Mouse (Mus musculus) MEL (cell line): ENCODE data around the gene Ptpn1. TPM values are rescaled to one million over a fixed set of nuclear protein-coding genes. Genes with fewer than 3 reads are reported as not detected.
A peak's percentile ranks its signal among the peaks of the same experiment; 100 is the strongest.

ENCODE experiments used
- DNase-seq: peaks from one replicate; pipeline ENCODE4 v3.0.0; 2011; ENCODE audit warnings: low read depth, low spot score
- H3K27ac ChIP-seq: 2 replicates; pipeline ENCODE4 v1.5.1; 2012; ENCODE audit warnings: low read depth, mild to moderate bottlenecking, control low read depth, low read length, moderate library complexity; ENCODE audit not compliant: control insufficient read depth
- H3K27me3 ChIP-seq, 2 experiments: fragments of 150-350 bp in 1 of 2; sonication (generic) in 1 of 2; 2 replicates each; pipeline ENCODE4 v1.6.1; 2012; ENCODE audit warnings: low read length in 2 of 2, mild to moderate bottlenecking in 2 of 2, improper control_type of control experiment in 1 of 2, moderate library complexity in 1 of 2; ENCODE audit not compliant: insufficient read depth in 2 of 2, control insufficient read depth in 1 of 2
- H3K36me3 ChIP-seq, 2 experiments: 2 replicates each; pipeline ENCODE4 v1.6.1; 2012 to 2014; ENCODE audit warnings: low read length in 2 of 2, improper control_type of control experiment in 1 of 2, inconsistent platforms in 1 of 2, mild to moderate bottlenecking in 1 of 2; ENCODE audit not compliant: insufficient read depth in 2 of 2, control insufficient read depth in 1 of 2
- H3K4me1 ChIP-seq, 2 experiments: fragments of 150-350 bp in 1 of 2; sonication (generic) in 1 of 2; 2 replicates each; pipeline ENCODE4 v1.6.1; 2012; ENCODE audit warnings: low read length in 2 of 2, improper control_type of control experiment in 1 of 2, mild to moderate bottlenecking in 1 of 2; ENCODE audit not compliant: insufficient read depth in 2 of 2, control insufficient read depth in 1 of 2
- H3K4me3 ChIP-seq, 2 experiments: fragments of 150-350 bp in 1 of 2; sonication (generic) in 1 of 2; 2 replicates each; pipeline ENCODE4 v1.5.1; 2012; ENCODE audit warnings: low read depth in 2 of 2, low read length in 2 of 2, mild to moderate bottlenecking in 2 of 2, moderate library complexity in 2 of 2, control low read depth in 1 of 2, improper control_type of control experiment in 1 of 2; ENCODE audit not compliant: control insufficient read depth in 1 of 2, insufficient read depth in 1 of 2
- H3K79me2 ChIP-seq: 2 replicates; pipeline ENCODE4 v1.6.1; 2012; ENCODE audit warnings: mild to moderate bottlenecking, low read length, moderate library complexity; ENCODE audit not compliant: control insufficient read depth, poor library complexity, insufficient read depth
- H3K9ac ChIP-seq: 2 replicates; pipeline ENCODE4 v1.6.1; 2012; ENCODE audit warnings: low read depth, mild to moderate bottlenecking, control low read depth, low read length, moderate library complexity; ENCODE audit not compliant: control insufficient read depth, poor library complexity, severe bottlenecking
- H3K9me3 ChIP-seq: fragments of 150-350 bp; sonication (generic); replicated peaks from 2 replicates; pipeline ENCODE4 v1.6.1; 2012; ENCODE audit warnings: mild to moderate bottlenecking, low read length, improper control_type of control experiment, moderate library complexity; ENCODE audit not compliant: insufficient read depth
- BHLHE40 ChIP-seq: IDR thresholded peaks from 2 replicates; pipeline ENCODE4 v1.6.1; 2012; ENCODE audit warnings: low read depth, mild to moderate bottlenecking, inconsistent platforms, low read length, improper control_type of control experiment, borderline replicate concordance
- CHD1 ChIP-seq: IDR thresholded peaks from 2 replicates; pipeline ENCODE4 v1.6.1; 2012; ENCODE audit warnings: low read depth, mild to moderate bottlenecking, inconsistent platforms, low read length, improper control_type of control experiment
- CHD2 ChIP-seq: IDR thresholded peaks from 2 replicates; pipeline ENCODE4 v1.6.1; 2011; ENCODE audit warnings: low read length, improper control_type of control experiment
- CTCF ChIP-seq, 3 experiments: IDR thresholded peaks in 2 of 3; conservative IDR thresholded peaks in 1 of 3; 2 replicates each; pipeline ENCODE4 v1.5.1; 2011 to 2012; ENCODE audit warnings: low read length in 3 of 3, low read depth in 2 of 3, mild to moderate bottlenecking in 2 of 3, improper control_type of control experiment in 1 of 3, inconsistent platforms in 1 of 3, mixed read lengths in 1 of 3, moderate library complexity in 1 of 3; ENCODE audit not compliant: control insufficient read depth in 1 of 3, insufficient read depth in 1 of 3, poor library complexity in 1 of 3, severe bottlenecking in 1 of 3
- ELF1 ChIP-seq: IDR thresholded peaks from 2 replicates; pipeline ENCODE4 v1.6.1; 2014; ENCODE audit warnings: low read depth, mild to moderate bottlenecking, inconsistent platforms, low read length, improper control_type of control experiment, moderate library complexity
- EP300 ChIP-seq, 2 experiments: IDR thresholded peaks; 2 replicates each; pipeline ENCODE4 v1.6.1; 2011; ENCODE audit warnings: improper control_type of control experiment in 2 of 2, low read length in 2 of 2, low read depth in 1 of 2, mild to moderate bottlenecking in 1 of 2
- ETS1 ChIP-seq: IDR thresholded peaks from 2 replicates; pipeline ENCODE4 v1.6.1; 2012; ENCODE audit warnings: low read depth, mild to moderate bottlenecking, inconsistent platforms, low read length, improper control_type of control experiment, moderate library complexity
- GABPA ChIP-seq: IDR thresholded peaks from 2 replicates; pipeline ENCODE4 v1.6.1; 2012; ENCODE audit warnings: low read depth, mild to moderate bottlenecking, inconsistent platforms, low read length, improper control_type of control experiment, moderate library complexity
- GATA1 ChIP-seq: IDR thresholded peaks from 2 replicates; pipeline ENCODE4 v1.6.1; 2011; ENCODE audit warnings: low read depth, low read length, improper control_type of control experiment
- HCFC1 ChIP-seq: IDR thresholded peaks from 2 replicates; pipeline ENCODE4 v1.6.1; 2012; ENCODE audit warnings: low read depth, mild to moderate bottlenecking, inconsistent platforms, low read length, improper control_type of control experiment, moderate library complexity
- JUND ChIP-seq: IDR thresholded peaks from 2 replicates; pipeline ENCODE4 v1.6.1; 2011; ENCODE audit warnings: low read depth, mild to moderate bottlenecking, improper control_type of control experiment, low read length
- KAT2A ChIP-seq: conservative IDR thresholded peaks from 2 replicates; pipeline ENCODE4 v1.6.1; 2012; ENCODE audit warnings: low read depth, low read length, improper control_type of control experiment, inconsistent platforms
- MAX ChIP-seq: IDR thresholded peaks from 2 replicates; pipeline ENCODE4 v1.6.1; 2011; ENCODE audit warnings: low read length, improper control_type of control experiment
- MAZ ChIP-seq: IDR thresholded peaks from 2 replicates; pipeline ENCODE4 v1.6.1; 2012; ENCODE audit warnings: low read depth, mild to moderate bottlenecking, inconsistent platforms, low read length, improper control_type of control experiment
- MEF2A ChIP-seq: IDR thresholded peaks from 2 replicates; pipeline ENCODE4 v1.6.1; 2014; ENCODE audit warnings: low read depth, mild to moderate bottlenecking, inconsistent platforms, low read length, improper control_type of control experiment; ENCODE audit not compliant: poor library complexity, insufficient replicate concordance, severe bottlenecking; ENCODE audit errors: extremely low read depth
- MXI1 ChIP-seq: IDR thresholded peaks from 2 replicates; pipeline ENCODE4 v1.6.1; 2011; ENCODE audit warnings: mild to moderate bottlenecking, low read depth, low read length, improper control_type of control experiment
- MYB ChIP-seq: IDR thresholded peaks from 2 replicates; pipeline ENCODE4 v1.6.1; 2011; ENCODE audit warnings: mild to moderate bottlenecking, low read depth, low read length, improper control_type of control experiment
- MYC ChIP-seq: IDR thresholded peaks from 2 replicates; pipeline ENCODE4 v1.6.1; 2011; ENCODE audit warnings: low read depth, mild to moderate bottlenecking, low read length, improper control_type of control experiment, moderate library complexity
- NELFE ChIP-seq: IDR thresholded peaks from 2 replicates; pipeline ENCODE4 v1.6.1; 2011; ENCODE audit warnings: low read depth, low read length, improper control_type of control experiment
- NRF1 ChIP-seq: IDR thresholded peaks from 2 replicates; pipeline ENCODE4 v1.6.1; 2014; ENCODE audit warnings: low read depth, mild to moderate bottlenecking, inconsistent platforms, low read length, improper control_type of control experiment, moderate library complexity; ENCODE audit not compliant: poor library complexity, insufficient read depth, severe bottlenecking
- POLR2A ChIP-seq, 2 experiments: IDR thresholded peaks; 2 replicates each; pipeline ENCODE4 v1.6.1; 2011 to 2012; ENCODE audit warnings: low read length in 2 of 2, mild to moderate bottlenecking in 2 of 2, control low read depth in 1 of 2, improper control_type of control experiment in 1 of 2, low read depth in 1 of 2, moderate library complexity in 1 of 2; ENCODE audit not compliant: control insufficient read depth in 1 of 2, insufficient read depth in 1 of 2, poor library complexity in 1 of 2
- POLR2AphosphoS2 ChIP-seq: IDR thresholded peaks from 2 replicates; pipeline ENCODE4 v1.6.1; 2011; ENCODE audit warnings: low read length, improper control_type of control experiment
- POLR2AphosphoS5 ChIP-seq: IDR thresholded peaks from 2 replicates; pipeline ENCODE4 v1.6.1; 2012; ENCODE audit warnings: low read depth, borderline replicate concordance, mild to moderate bottlenecking, inconsistent platforms, low read length, moderate library complexity, mixed read lengths
- RAD21 ChIP-seq: IDR thresholded peaks from 2 replicates; pipeline ENCODE4 v1.6.1; 2011; ENCODE audit warnings: mild to moderate bottlenecking, low read depth, low read length, improper control_type of control experiment
- RCOR1 ChIP-seq: IDR thresholded peaks from 2 replicates; pipeline ENCODE4 v1.6.1; 2012; ENCODE audit warnings: low read depth, mild to moderate bottlenecking, inconsistent platforms, low read length, improper control_type of control experiment
- SIN3A ChIP-seq: IDR thresholded peaks from 2 replicates; pipeline ENCODE4 v1.6.1; 2012; ENCODE audit warnings: low read length, improper control_type of control experiment, inconsistent platforms
- SMC3 ChIP-seq: IDR thresholded peaks from 2 replicates; pipeline ENCODE4 v1.6.1; 2011; ENCODE audit warnings: low read depth, low read length, improper control_type of control experiment
- TAL1 ChIP-seq: IDR thresholded peaks from 2 replicates; pipeline ENCODE4 v1.6.1; 2012; ENCODE audit warnings: mild to moderate bottlenecking, inconsistent platforms, low read length, moderate library complexity, mixed read lengths
- TBP ChIP-seq: IDR thresholded peaks from 2 replicates; pipeline ENCODE4 v1.8.0; 2011; ENCODE audit warnings: low read depth, low read length, improper control_type of control experiment
- TCF12 ChIP-seq: IDR thresholded peaks from 2 replicates; pipeline ENCODE4 v1.6.1; 2014; ENCODE audit warnings: low read depth, mild to moderate bottlenecking, inconsistent platforms, low read length, improper control_type of control experiment, moderate library complexity
- UBTF ChIP-seq: IDR thresholded peaks from 2 replicates; pipeline ENCODE4 v1.6.1; 2012; ENCODE audit warnings: low read depth, mild to moderate bottlenecking, inconsistent platforms, low read length, improper control_type of control experiment, moderate library complexity, borderline replicate concordance; ENCODE audit not compliant: insufficient read depth
- USF1 ChIP-seq: IDR thresholded peaks from 2 replicates; pipeline ENCODE4 v1.6.1; 2014; ENCODE audit warnings: low read depth, mild to moderate bottlenecking, inconsistent platforms, low read length, improper control_type of control experiment, moderate library complexity
- USF2 ChIP-seq, 2 experiments: IDR thresholded peaks; 2 replicates each; pipeline ENCODE4 v1.6.1; 2011 to 2012; ENCODE audit warnings: improper control_type of control experiment in 2 of 2, low read length in 2 of 2, borderline replicate concordance in 1 of 2, inconsistent platforms in 1 of 2, low read depth in 1 of 2, mild to moderate bottlenecking in 1 of 2; ENCODE audit not compliant: insufficient read depth in 1 of 2
- ZC3H11A ChIP-seq: IDR thresholded peaks from 2 replicates; pipeline ENCODE4 v1.6.1; 2012; ENCODE audit warnings: low read depth, mild to moderate bottlenecking, inconsistent platforms, low read length, improper control_type of control experiment
- ZMIZ1 ChIP-seq: IDR thresholded peaks from 2 replicates; pipeline ENCODE4 v1.6.1; 2012; ENCODE audit warnings: low read depth, mild to moderate bottlenecking, inconsistent platforms, low read length, improper control_type of control experiment, moderate library complexity
- polyA plus RNA-seq, 2 experiments: library from polyadenylated mRNA; stranded (reverse) in 1 of 2; unstranded in 1 of 2; fragments of >175 nt in 1 of 2; fragments of >200 nt in 1 of 2; gene quantifications; 2 replicates each; pipeline versions ENCODE4 v1.2.1 to v1.2.4; 2012; ENCODE audit warnings: low replicate concordance in 2 of 2, low read depth in 1 of 2; ENCODE audit not compliant: insufficient read length in 2 of 2, insufficient read depth in 1 of 2, missing spikeins in 1 of 2
- total RNA-seq: library from RNA; depleted of rRNA; stranded (reverse); fragments of 300-350 nt; gene quantifications from 2 replicates; pipeline ENCODE4 v1.2.3, GENCODE M21; 2012; rRNA removed

The Ptpn1 gene
- total RNA-seq (55.3 and 55.9 TPM in 2 replicates), polyA plus RNA-seq (10 to 100 TPM in 1 of 2 experiments, not detected in 1; 62.9 TPM)

DNA sequence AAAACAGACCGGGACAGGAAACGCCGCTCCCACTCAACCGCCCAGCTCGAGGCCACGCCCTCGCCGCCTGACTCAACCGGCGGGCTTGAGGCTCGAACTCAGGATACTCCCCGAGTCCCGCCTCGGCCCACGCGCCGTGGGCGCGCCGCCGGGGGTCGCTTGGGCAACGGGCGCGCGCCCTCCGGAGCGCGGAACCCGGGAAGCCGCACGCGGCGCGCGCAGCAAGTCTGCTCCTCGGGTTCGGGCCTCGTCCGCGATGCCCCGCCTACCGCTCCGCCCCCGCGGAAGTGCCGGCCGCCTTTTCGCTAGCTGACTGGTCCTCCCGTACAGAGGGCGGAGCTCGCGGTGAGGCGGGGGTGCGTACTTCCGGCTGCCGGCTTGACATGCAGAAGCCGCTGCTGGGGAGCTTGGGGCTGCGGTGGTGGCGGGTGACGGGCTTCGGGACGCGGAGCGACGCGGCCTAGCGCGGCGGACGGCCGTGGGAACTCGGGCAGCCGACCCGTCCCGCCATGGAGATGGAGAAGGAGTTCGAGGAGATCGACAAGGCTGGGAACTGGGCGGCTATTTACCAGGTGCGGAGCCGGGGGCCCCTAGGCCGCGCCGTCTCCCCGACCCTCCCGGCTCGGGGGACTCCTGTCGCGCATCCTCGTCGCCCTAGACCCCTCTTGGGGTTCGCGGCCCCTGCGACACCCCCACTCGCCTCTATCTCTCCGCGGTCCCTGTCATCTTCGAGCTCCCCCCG is at the start of gene Ptpn1:
TSS of gene Ptpn1 (plus strand) at position 73 of the 742 bp plus-strand sequence.
- Histone ChIP-seq H3K79me2 (peaks cover 45% of the 10 kb centered on the region), H3K4me1 (peaks cover 2 to 23% of the 10 kb centered on the region in 2 experiments), H3K36me3 (peaks cover 0 to 20% of the 10 kb centered on the region in 2 experiments; a peak in 2 of 4 replicates), H3K9me3 (no peaks in the 10 kb centered on the region), H3K27ac (peak within 1 kb of the TSS; percentile 74), H3K9ac (peak within 1 kb of the TSS; percentile 89), H3K27me3 (no peaks in the 10 kb centered on the region), H3K4me3 (peak within 1 kb of the TSS; percentile 89 to 90)
- peak; percentile 98 for DNase-seq
- TF ChIP-seq MAX (no peak; the same call in 1 of the 2 replicates), EP300 (IDR thresholded peaks at IDR 0.05; ENCODE audit: low read depth in 1 of 2, low read length in 2 of 2) (0 out of 4 replicates have a peak, but pooled peaks of 1 of the 2 experiments have one; percentile 5), BHLHE40 (no peak), POLR2AphosphoS5 (no peak), MEF2A (no peak), NRF1 (peak; percentile 58; the same call in 1 of the 2 replicates), GABPA (no peak), SIN3A (no peak; the same call in 1 of the 2 replicates), POLR2A (IDR thresholded peaks at IDR 0.05; ENCODE audit: control insufficient read depth in 1 of 2, insufficient read depth in 1 of 2, low read depth in 1 of 2, low read length in 2 of 2, poor library complexity in 1 of 2) (peak; percentile 87 to 89), SMC3 (no peak), USF2 (IDR thresholded peaks at IDR 0.05; ENCODE audit: borderline replicate concordance in 1 of 2, insufficient read depth in 1 of 2, low read depth in 1 of 2, low read length in 2 of 2) (no peak), MXI1 (peak; percentile 83), ZMIZ1 (peak; percentile 84; the same call in 1 of the 2 replicates), UBTF (peak; percentile 66; the same call in 1 of the 2 replicates), CTCF (IDR thresholded peaks at IDR 0.05 in 2 of 3, conservative IDR thresholded peaks at IDR 0.05 in 1 of 3; ENCODE audit: control insufficient read depth in 1 of 3, insufficient read depth in 1 of 3, low read depth in 2 of 3, low read length in 3 of 3, poor library complexity in 1 of 3, severe bottlenecking in 1 of 3) (no peak), CHD2 (no peak), KAT2A (no peak), JUND (no peak), RCOR1 (no peak), CHD1 (0 out of 2 replicates have a peak, but pooled peaks have one; percentile 63), MYC (no peak), HCFC1 (peak; percentile 79), RAD21 (no peak), NELFE (peak; percentile 93), MYB (no peak), ZC3H11A (no peak), POLR2AphosphoS2 (peak; percentile 75), TAL1 (no peak), GATA1 (no peak), MAZ (peak; percentile 65; the same call in 1 of the 2 replicates), USF1 (no peak), ELF1 (peak; percentile 87), TCF12 (peak; percentile 55), ETS1 (no peak), TBP (peak; percentile 28; the same call in 1 of the 2 replicates)
